Mouse (Mus musculus): Measurements from ENCODE around the gene Nrg3. TPM values are rescaled to one million over a fixed set of nuclear protein-coding genes. Genes with fewer than 3 reads are reported as not detected.
"Not testable (repeated sequence)": the region's sequence is repeated elsewhere in the genome, so short reads cannot be mapped to it uniquely, and the experiment has no call there.

Gene Nrg3
- total RNA-seq, 2 experiments from 2014 or later = 66.5 to 78.1 TPM

GRCm38 (mm10) chr14:38433793-38434589, 1038.9 kb downstream of the Nrg3 start:
- intact Hi-C loops (cut with DNase I) = no loop called here

GRCm38 (mm10) chr14:38374660-38375059, 1098.2 kb downstream of the Nrg3 start:
- intact Hi-C loops (cut with DNase I) = no loop called here

More at GRCm38 (mm10) chr14:38433793-38434589, 1038.9 kb downstream of the Nrg3 start:
- DNase-seq (ENCODE audit: low spot score in 2 of 2) = no peak

GRCm38 (mm10) chr14:38340967-38341366, 1131.9 kb downstream of the Nrg3 start:
- DNase-seq (ENCODE audit: low spot score in 2 of 2) = no peak
- intact Hi-C loops (cut with DNase I) = no loop called here

More at GRCm38 (mm10) chr14:38374660-38375059, 1098.2 kb downstream of the Nrg3 start:
- no peak for DNase-seq (ENCODE audit: low spot score in 2 of 2)

- DNase-seq (ENCODE audit: low spot score in 2 of 2) = not testable (repeated sequence)
These were observed 1150.0 kb downstream of the Nrg3 start for GRCm38 (mm10) chr14:38322841-38323240.

GRCm38 (mm10) chr14:38320619-38321340, 1152.1 kb downstream of the Nrg3 start:
- intact Hi-C loops (cut with DNase I) = no loop called here
- DNase-seq (ENCODE audit: low spot score in 2 of 2) = no peak

More at GRCm38 (mm10) chr14:38322841-38323240, 1150.0 kb downstream of the Nrg3 start:
- intact Hi-C loops (cut with DNase I) = not testable (repeated sequence)

Small RNA genes within 50 kb of the gene (microRNA-seq; reads per million reads assigned to microRNA genes)
- not detected for gene Gm27332
